Mouse (Mus musculus) bone marrow, adult 2 months (tissue): ENCODE results near the gene Smim4.

Experiments
- CTCF ChIP-seq: fragments of 200-500 bp; IDR thresholded peaks from 2 replicates; pipeline ENCODE4 v1.5.1; 2011; ENCODE audit warnings: low read length, control low read depth; ENCODE audit not compliant: control insufficient read depth, insufficient read depth
- POLR2A ChIP-seq: fragments of 200-500 bp; IDR thresholded peaks from 2 replicates; pipeline ENCODE4 v1.6.1; 2011; ENCODE audit warnings: low read depth, mild to moderate bottlenecking, control low read depth, low read length, borderline replicate concordance; ENCODE audit not compliant: control insufficient read depth

DNA sequence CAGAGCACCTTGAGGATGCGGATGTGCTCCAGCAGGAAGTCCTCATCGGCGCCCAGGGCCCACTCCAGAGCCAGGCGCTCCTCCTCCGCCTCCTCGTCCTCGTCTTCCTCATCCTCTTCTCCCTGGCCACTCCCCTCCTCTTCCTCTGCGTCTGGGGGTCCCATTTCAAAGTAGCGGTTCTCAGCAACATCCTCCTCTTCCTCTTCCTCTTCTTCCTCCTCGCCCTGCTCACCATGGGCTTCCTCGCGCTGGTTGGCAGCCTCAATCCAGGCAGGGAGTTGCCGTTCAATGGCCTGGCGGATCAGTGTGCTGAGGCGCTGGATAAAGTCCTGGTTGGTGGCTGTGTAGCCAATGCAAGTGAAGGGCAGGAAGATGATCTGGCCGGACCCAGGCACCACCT, 48.5 kb upstream of the Smim4 start:
- TF ChIP-seq CTCF (no peak), POLR2A (no peak)
